Mouse (Mus musculus) lung, adult 2 months (tissue): ENCODE results near the gene Afap1.
A peak's percentile ranks its signal among the peaks of the same experiment; 100 is the strongest.

Experiments used
- CTCF ChIP-seq: fragments of 200-500 bp; IDR thresholded peaks from 2 replicates; pipeline ENCODE4 v1.5.1; 2011; ENCODE audit warnings: mild to moderate bottlenecking, low read length, control low read depth; ENCODE audit not compliant: insufficient read depth
- POLR2A ChIP-seq: fragments of 200-500 bp; IDR thresholded peaks from 2 replicates; pipeline ENCODE4 v1.6.1; 2011; ENCODE audit warnings: low read depth, mild to moderate bottlenecking, control low read depth, low read length, borderline replicate concordance; ENCODE audit errors: extremely low read depth

DNA sequence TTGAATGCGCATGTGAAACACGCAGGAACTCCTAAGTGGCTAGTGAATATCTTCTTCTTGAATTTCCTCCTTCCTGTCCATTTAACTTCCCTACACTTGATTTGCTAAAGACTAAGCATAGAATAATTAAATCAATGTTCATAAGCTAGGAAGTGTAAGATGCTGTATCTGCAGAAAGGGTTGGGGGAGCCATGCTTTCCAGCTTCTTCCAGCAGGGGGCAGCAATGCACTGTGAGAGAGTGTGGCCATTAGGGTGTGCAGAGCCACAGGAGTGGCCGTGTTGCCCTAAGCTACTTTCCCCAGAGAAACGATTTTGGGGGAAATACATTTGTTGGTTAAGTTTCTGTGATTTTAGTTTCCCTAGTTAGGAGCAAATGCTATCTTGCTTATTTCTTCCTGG, 88.9 kb downstream of the Afap1 start:
- peak; percentile 95 for TF ChIP-seq CTCF
- no peak for TF ChIP-seq POLR2A
